ENCODE assay signal across 11 mouse cellular contexts in genomic region chr6:126353346-126353745, GRCm38 (mm10).
DNase-seq lines count a peak whose midpoint lies in the region; ATAC-seq and TF ChIP-seq lines count a peak whose summit lies in the region.
"Had no signal": no experiment of that assay in that cellular context is flagged by ENCODE, and none has a peak within 500 bp of the region (broad histone marks: within the 10 kb centered on the region; RNA-seq: fewer than 3 reads in every experiment).

No protein-coding gene starts in this region.

- peak; percentile 7 for DNase-seq in kidney, adult 2 months
- DNase-seq in kidney, adult 18-20 months: no peak
- DNase-seq in midbrain, postnatal 0 days (ENCODE audit: low spot score): peak; percentile 82
- DNase-seq in midbrain, embryonic 10.5 days (ENCODE audit: low spot score): no peak
- peak; percentile 53 to 59 for DNase-seq in cerebellum, adult 18-20 months
- peak; percentile 17 for DNase-seq in lung, postnatal 10 days
- DNase-seq in embryo, embryonic 10.5 days (ENCODE audit: low spot score): no peak
- DNase-seq: heart, adult 2 months; thymus, postnatal 36 days had no signal

- no peaks in the 10 kb centered on the region for H3K36me3 ChIP-seq in kidney, adult 2 months (ENCODE audit: control insufficient read depth, insufficient read depth, low read length)
- H3K36me3 ChIP-seq in midbrain, postnatal 0 days (ENCODE audit: insufficient read depth, low read length): no peaks in the 10 kb centered on the region
- H3K36me3 ChIP-seq in midbrain, embryonic 10.5 days: no peaks in the 10 kb centered on the region

- no peak overlapping the region for H3K9ac ChIP-seq in midbrain, postnatal 0 days (replicated peaks; ENCODE audit: low read length, poor library complexity, severe bottlenecking)
- H3K9ac ChIP-seq: liver, embryonic 14.5 days had no signal

- H3K27ac ChIP-seq in kidney, adult 2 months (ENCODE audit: insufficient read depth, low read depth, low read length): no peak overlapping the region
- H3K27ac ChIP-seq in midbrain, postnatal 0 days (ENCODE audit: low read depth, low read length): no peak overlapping the region
- no peak overlapping the region for H3K27ac ChIP-seq in midbrain, embryonic 10.5 days (replicated peaks)
- H3K27ac ChIP-seq: heart, adult 2 months; liver, embryonic 14.5 days had no signal

- no peak for ATAC-seq in midbrain, postnatal 0 days (ENCODE audit: low FRiP score)
- ATAC-seq in CD4-positive, CD25-positive, alpha-beta regulatory T cell, adult 4 months: no peak

- no peak overlapping the region for H3K4me2 ChIP-seq in midbrain, postnatal 0 days (ENCODE audit: low read depth, low read length, poor library complexity, severe bottlenecking)

- no peak for TF ChIP-seq CTCF in kidney, adult 2 months (conservative IDR thresholded peaks at IDR 0.05; ENCODE audit: insufficient read depth, insufficient read length, low read depth, low read length)
- TF ChIP-seq CTCF in midbrain, postnatal 0 days (IDR thresholded peaks at IDR 0.05): no peak

- H3K4me1 ChIP-seq in kidney, adult 2 months (ENCODE audit: control insufficient read depth, insufficient read depth, low read length): no peaks in the 10 kb centered on the region
- no peaks in the 10 kb centered on the region for H3K4me1 ChIP-seq in midbrain, postnatal 0 days (ENCODE audit: insufficient read depth, low read length)
- no peaks in the 10 kb centered on the region for H3K4me1 ChIP-seq in midbrain, embryonic 10.5 days

- no peak for TF ChIP-seq POLR2A in kidney, adult 2 months (IDR thresholded peaks at IDR 0.05; ENCODE audit: low read depth, low read length)

- no peaks in the 10 kb centered on the region; the same call in 1 of the 2 replicates for H3K27me3 ChIP-seq in kidney, adult 2 months (replicated peaks; ENCODE audit: control insufficient read depth, insufficient read depth, low read length)
- no peaks in the 10 kb centered on the region for H3K27me3 ChIP-seq in midbrain, postnatal 0 days (ENCODE audit: insufficient read depth, low read length)
- no peaks in the 10 kb centered on the region for H3K27me3 ChIP-seq in midbrain, embryonic 10.5 days (ENCODE audit: low read depth, poor library complexity, severe bottlenecking)

- 17% methylated on average over 2 of the region's 2 CpGs for WGBS in kidney, adult 2 months
- WGBS in midbrain, postnatal 0 days: 31% methylated on average over 2 of the region's 2 CpGs
- WGBS in midbrain, embryonic 10.5 days: 73% methylated on average over 2 of the region's 2 CpGs

- H3K4me3 ChIP-seq in kidney, adult 2 months (ENCODE audit: insufficient read depth, low read depth, low read length): no peak overlapping the region
- H3K4me3 ChIP-seq in midbrain, postnatal 0 days (ENCODE audit: low read depth, low read length): no peak overlapping the region
- no peak overlapping the region for H3K4me3 ChIP-seq in midbrain, embryonic 10.5 days
- H3K4me3 ChIP-seq: heart, adult 2 months had no signal

- H3K9me3 ChIP-seq in midbrain, postnatal 0 days (ENCODE audit: low read length): no peaks in the 10 kb centered on the region
- no peaks in the 10 kb centered on the region for H3K9me3 ChIP-seq in midbrain, embryonic 10.5 days (replicated peaks)

Comparison
In these comparisons a context has a peak if more than half of its experiments do, and no peak if none do; other contexts are left out.
1. DNase-seq: peak in kidney, adult 2 months (single experiment), midbrain, postnatal 0 days (single experiment), cerebellum, adult 18-20 months (2 of 2) and lung, postnatal 10 days (single experiment); none in kidney, adult 18-20 months (single experiment), midbrain, embryonic 10.5 days (single experiment) and embryo, embryonic 10.5 days (single experiment).